Mouse (Mus musculus) right cerebral cortex, postnatal 10 days (tissue): ENCODE data around the gene Ankrd34c.

Experiments
- DNase-seq, 2 experiments: peaks; one replicate each; pipeline ENCODE4 v3.0.0; 2021; ENCODE audit warnings: low spot score in 2 of 2

The Ankrd34c gene

DNA sequence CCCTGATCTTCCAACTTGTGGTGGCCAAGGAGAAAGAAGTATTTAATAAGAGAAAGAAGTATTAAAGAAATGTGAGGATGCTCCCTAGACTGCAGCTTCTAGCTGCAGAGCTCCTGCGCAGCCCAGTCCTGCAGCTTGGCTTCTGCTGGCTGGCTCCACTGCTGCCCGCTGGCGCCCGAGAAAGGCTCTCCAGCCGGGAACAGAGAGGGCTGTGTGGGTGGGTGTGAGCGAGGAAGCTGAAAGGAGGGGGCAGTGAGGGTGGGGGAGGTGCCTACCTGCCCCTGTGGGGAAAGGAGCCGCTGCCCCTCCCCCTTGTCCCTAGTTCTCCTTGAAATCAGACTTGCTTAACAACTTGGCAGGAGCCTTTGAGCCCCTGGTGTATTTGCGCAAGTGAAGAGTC lies at the start of gene Ankrd34c:
Gene Ankrd34c (minus strand): TSS at position 181 of the 400 bp plus-strand sequence.
- DNase-seq, result peak; percentile 57 to 61

DNA sequence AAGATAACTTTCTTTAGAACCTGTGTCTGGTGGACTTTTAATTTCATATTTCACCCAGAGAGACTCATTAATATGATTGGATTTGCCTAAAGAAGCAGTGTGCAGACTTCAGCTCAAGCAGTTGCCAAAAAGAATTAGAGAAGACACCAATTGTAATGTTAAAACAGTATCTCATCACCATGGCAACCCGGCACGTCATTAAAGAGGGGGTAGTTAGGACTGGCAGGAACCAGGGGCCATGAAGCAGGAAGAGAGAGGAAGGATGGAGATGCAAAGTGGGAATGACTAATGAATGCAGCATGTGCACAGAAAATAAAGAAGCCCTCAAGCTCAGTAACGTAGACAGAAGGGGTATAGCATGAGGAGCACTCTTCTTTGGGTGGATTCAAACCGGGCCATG lies 49.3 kb upstream of the Ankrd34c start:
- DNase-seq, result peak; percentile 58 to 75

DNA sequence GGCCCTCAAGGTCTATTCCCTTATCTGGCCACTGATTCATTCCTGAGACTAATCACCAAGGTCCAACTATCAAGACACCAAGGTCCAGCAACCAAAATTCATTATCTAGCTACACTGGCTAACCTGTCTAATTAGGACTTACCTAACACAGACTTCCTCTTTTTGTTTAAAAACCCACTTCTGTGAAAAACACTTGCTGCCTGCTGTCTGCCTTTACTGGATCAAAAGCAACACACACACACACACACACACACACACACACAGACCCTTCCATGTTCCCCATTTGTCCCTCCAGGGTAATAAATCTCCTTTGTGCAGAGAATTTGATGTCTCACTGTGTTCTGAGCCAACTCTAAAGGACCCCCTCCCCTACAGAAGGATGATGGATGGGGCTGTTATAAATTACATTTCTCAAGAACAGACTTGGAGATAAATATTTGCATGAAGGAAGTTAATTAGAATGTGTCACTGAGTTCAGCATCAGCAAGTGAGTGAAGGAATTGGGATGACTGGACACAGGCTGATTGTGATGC lies 43.2 kb upstream of the Ankrd34c start:
- DNase-seq, result no peak

DNA sequence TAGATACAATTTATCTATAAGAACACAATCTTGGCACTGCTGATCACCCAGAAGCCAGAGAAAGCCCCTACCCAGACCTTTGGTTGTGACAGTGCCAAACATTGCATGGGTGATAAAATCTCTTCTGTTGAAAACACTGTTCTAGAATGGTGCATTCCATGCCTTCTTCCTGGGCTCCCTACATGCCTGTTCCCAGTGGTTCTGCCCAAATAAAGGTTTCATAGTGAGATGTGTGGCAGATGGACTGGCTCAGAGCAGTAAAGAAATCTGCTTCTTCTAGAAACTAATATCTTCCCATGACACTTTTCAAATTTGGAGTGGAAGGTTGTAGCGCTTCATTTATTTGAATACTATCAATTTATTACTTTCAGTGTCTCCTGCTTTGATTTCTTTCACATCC lies 41.0 kb upstream of the Ankrd34c start:
- no peak for DNase-seq

DNA sequence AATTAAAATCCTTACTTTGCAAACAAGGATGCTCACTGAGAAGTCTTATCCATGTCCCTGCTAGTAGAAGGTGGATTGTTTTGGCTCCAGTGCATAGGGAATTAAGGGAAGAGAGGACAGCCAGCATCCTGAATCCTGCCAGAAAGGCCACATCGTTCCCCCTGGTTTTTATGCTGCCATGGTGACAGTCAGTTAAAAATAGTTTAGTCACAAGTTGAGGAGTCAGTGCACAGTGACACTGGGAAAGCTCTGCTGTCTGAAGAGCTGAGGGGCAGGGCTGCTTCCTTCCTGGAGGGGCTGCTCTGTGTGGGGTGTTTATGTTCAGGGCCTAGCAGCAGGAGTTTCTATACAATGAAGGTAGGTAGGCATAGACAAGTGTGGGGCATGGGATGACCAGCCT lies 32.9 kb upstream of the Ankrd34c start:
- peak in 1 of 2 experiments; percentile 38 for DNase-seq

DNA sequence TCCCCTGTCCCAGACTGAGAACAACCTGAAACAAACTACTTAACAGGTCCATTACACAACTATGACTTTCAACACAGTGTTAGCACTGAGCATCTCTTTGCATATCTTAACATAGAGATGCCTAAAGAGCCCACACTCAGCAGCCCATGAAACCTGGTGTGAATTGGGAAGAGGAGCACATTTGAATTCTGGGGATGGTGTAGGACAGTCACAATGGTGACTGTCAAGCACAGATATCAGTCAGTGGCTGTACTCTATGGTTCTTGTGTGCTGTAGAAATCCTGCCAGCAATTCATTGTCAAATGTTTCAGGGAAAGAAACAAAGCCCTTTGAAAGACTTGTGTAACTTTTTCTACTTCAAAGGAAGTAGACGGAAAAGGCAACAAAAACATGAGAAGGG lies 23.7 kb upstream of the Ankrd34c start:
- DNase-seq, result no peak

DNA sequence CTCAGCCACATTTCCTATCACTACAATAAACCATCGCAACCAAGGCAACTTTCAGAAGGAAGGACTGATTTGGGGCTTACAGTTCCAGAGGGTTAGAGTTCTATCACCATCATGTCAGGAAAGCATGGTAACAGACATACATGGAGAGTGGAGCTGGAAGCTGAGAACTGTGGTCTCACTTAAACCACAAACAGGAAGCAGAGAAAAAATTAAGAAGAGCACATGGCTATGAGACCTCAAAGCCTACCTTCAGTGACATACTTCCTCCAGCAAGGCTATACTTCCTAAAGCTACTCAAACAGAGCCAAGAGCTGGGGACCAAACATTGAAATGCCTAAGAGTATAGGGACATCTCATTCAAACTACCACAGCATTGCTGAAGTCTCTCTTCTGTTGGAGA lies 20.3 kb upstream of the Ankrd34c start:
- DNase-seq, result no peak

DNA sequence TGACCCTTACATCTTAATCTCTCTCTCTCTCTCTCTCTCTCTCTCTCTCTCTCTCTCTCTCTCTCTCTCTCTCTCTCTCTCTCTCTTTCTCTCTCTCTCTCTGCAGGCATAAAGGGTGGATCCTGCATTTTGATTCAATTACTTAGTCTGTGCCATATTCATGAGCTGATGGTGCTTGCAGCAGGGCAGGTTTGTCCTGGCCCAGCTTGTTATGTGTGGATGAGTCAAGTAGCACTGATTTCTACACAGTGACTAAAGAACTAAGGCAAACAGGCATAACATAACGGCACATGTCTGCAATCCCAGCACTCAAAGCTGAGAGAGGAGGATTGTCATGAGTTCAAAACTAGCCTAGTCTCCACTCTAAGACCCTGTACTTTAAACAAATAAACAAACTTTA lies 19.9 kb upstream of the Ankrd34c start:
- peak in 1 of 2 experiments; percentile 47 for DNase-seq

DNA sequence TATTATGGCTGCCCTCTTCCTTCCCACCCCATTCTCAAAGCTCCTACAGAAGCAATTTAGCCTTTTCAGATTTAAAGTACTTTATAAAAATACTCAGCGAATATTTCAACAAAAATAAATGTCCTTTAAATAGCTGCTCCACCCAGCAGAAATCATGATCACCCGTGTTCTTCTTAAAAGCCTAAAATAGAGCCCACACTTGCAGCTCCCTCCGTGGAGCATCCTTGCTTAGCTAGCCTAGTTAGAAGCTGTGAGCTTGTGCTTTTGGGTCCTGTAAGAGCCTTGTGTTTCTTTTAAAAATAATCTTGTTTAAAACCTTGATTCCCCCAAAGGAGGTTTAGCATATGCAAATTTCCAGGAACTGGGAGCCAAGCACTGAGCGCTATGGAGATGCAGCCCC lies 19.3 kb upstream of the Ankrd34c start:
- peak; percentile 46 to 80 for DNase-seq

DNA sequence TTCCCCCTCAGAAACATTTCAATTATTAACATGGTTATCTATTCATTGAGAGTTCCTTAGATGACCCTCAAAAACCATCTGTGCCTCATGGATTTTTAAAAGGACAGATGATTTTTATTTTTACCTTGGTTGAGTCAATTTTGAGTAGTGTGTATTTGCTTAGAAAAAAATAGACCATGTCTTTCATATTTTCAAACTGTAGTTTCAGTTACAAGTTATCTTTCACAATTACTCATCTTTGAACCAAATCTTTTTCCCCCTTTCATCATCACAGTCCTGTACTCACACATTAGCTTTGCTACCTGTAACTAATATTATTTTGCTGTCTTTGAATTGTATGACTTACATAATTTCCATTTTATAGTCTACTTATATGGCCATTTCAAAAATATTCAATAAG lies 1.8 kb upstream of the Ankrd34c start:
- DNase-seq, result no peak

DNA sequence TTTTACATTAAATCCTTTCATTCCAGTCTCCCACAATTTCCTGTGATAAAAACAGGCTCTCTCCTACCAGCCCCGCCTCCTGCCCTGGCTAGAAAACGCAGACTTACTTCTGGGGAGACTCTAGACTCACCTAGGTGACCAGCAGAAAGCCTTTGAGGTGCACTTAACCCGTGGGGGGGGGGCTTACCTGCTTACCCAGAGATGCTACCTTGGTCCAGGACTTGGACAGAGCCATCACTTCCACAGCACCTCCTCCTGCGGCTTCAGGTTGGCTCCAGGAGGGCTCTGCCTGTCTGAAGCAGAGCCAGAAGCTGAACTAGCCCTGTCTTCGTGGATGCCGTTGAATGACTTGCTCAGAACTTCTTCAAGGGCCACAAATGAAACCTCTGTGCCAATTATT lies 387 bp downstream of the Ankrd34c start:
- peak in 1 of 2 experiments; percentile 23 for DNase-seq

DNA sequence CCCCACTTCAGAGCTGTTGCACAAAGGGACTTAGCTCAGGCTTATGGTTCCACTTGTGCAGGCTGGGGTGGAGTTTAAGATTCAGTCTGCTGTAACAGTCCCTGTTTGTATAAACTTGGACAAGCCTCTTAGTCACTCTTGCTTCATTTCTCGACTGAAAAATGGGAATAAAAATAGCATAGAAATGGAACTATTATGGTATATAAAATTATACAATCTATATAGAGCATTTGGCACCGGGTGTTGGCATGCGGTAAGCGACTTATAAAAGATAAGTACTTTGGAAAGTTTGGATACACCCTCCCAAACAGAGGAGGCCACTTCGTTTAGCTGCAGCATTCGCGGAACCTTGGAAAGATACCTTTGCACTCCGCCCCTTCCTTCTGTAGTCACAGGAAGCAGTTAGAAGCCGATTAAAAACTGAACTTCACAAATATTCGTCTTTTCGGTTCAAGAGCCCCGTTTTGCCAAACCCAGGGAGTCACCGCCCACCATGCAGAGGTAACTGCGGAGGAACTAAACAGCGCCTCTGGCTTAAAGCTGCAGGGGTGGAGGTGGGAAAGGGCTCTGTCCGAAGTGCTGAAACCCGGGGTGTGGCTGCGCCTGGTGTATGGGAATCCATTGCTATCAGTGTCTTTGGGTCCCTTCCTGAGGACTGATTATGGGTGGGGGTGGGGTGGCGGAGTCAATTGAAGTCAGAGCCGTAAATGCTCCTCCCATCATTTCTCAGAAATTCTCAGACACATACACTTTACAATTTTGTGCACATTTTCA lies 1.2 kb downstream of the Ankrd34c start:
- peak; percentile 33 to 46 for DNase-seq

DNA sequence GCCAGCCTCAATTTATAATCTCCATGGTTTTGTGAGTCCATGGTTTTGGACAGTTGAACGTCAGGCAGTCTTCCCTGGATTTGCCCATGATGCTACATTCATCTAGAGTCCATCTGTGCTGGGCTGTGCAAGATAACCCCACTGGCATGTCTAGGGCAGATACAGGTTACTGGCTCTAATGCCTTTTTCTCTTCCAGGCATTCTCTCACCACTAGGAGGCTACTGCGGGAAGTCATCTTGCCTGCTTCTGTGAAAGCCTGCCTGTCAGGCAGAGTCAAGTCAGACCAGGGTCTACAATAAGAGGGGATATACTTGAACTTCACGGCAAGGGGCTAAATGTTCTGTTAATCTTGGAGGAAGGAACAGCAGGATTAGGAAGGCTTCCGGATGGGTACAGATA lies 31.4 kb downstream of the Ankrd34c start:
- DNase-seq, result no peak

DNA sequence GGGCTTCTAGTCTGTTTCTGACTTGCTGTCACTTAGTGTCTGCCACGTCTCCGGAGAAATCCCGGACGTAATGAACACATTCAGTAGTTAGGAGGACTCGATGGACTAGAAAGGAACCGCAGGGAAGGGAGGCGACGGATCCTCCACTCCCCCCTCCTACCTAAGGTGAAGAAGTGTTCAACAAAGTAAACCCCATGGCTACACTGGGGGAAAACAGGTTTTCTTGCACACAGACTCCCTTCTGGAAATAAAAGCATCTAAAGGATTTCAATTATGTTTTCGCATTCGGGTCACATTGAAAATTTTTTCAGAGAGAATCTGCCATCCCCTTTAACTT lies 33.1 kb downstream of the Ankrd34c start:
- no peak for DNase-seq

DNA sequence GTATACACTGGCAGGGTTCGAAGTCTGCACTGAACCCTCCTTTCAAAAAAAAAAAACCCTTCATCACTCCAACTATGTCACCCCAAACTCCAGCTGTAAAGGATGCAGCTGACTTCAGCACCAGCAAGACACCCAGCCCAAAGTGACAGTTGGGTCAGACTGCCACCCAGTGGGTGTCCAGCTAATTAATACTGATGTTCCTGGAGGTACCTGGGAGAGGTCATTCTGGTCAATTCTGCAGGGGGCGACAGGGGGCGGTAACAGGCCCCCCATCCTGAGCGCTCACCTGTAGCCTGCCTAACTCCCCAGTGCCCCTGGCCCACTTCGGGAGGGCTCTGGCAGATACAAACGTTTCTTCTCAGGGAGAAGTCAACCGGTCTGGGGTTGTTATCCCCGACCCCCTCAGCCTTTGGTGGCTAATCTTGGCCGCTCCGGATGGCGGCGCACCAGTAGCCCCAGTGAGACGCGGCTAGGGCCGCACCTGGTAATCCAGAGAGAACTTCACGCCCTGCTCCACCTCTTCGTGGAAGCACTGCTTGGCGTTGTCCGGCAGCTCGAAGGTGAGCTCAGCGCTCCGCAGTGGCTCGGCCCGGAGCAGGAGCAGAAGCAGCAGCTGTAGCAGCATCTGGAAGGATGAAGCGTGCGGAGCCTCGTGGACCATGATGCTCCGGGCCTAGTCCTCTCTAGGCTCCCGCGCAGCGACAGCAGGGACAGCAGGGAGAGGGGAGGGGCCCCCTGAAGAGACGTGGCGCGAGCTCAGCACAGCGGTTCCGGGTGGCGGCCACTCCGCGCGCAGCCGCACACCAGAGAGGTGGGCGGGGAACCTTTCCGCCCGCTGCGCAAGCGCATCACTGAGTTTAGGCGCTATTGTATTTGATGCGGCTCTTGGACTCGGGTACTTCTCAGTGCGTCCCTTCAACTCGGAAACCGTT lies 33.7 kb downstream of the Ankrd34c start, which contains the start of gene Tmed3:
Gene Tmed3 (minus strand): TSS at position 804 of the 932 bp plus-strand sequence.
- DNase-seq, result peak; percentile 95 to 96

DNA sequence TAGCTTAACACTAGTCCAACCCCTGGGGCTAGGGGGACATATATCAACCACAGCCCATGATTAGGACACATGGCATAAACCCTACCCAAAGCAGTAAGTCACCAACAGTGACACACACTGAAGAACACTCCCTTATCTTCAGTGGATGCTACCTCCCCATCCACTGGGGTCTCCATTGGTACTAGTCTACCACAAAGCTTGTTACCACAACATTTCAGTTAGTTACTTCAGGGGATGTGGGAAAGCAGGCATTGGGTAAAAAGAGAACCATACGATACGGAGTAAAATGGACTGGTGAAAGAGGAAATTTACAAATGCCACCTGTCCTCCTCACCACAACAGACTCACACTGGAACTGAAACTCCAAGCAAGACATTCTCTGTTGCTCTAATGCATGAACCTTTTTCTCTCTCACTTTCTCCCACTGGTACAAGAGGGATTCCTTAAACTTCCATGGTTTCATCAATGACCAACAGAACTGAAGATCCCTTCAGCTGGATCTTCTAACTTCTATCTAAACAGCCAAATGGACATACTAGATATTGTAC lies 37.3 kb downstream of the Ankrd34c start:
- no peak for DNase-seq

DNA sequence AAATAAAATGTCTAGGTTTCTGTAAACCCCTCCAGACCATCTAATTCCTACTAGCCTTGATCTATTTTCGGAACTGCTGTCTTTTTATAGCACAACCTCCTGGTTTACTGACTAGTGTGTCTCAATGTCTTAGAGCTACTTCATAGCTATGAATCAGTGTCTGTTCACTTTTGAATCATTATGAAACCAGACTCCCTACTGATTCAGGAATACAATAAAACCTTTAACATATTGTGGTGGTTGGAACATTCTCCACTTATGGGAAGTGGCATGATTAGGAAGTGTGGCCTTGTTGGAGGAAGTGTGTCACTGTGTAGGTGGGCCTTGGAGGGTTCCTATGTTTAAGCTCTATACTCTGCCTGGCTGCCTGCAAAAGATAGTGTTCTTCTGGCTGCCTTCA lies 43.1 kb downstream of the Ankrd34c start:
- no peak for DNase-seq

DNA sequence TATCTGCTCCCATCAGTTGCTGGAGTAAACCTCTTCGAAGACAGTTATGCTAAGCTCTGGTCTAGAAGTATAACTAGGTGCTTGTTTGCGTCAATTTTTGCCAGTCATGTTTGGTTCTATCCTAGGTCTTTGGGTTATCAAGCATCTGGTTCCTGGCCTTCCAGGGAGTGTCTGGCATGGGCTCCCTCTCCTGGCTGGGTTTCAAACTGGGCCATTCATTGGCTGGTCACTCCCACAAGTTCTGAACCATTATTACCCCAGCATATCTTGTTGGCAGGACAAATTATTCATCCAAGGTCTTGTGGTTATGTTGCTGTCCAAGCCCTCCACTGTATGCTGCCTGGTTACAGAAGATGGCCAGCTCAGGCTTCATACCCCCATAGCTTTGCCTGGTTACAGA lies 44.6 kb downstream of the Ankrd34c start:
- DNase-seq, result no peak

DNA sequence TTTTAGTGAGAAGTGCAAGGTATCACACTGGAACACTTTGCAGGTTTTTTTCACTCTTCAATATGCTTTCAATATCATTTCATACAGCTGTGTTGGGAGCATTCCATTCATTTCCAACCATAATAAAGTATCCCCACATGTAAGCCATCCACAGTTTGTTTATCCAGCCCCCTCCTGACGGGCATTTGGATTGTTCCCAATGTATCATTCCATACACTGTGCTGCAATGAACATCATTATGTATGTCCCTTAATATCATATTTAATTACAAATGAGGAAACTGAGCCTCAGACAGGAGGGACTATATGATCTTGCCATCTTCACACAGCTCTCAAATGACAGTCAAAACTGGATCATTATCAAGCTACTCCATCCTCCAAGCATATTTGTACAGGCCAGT lies 49.1 kb downstream of the Ankrd34c start:
- DNase-seq, result no peak

DNA sequence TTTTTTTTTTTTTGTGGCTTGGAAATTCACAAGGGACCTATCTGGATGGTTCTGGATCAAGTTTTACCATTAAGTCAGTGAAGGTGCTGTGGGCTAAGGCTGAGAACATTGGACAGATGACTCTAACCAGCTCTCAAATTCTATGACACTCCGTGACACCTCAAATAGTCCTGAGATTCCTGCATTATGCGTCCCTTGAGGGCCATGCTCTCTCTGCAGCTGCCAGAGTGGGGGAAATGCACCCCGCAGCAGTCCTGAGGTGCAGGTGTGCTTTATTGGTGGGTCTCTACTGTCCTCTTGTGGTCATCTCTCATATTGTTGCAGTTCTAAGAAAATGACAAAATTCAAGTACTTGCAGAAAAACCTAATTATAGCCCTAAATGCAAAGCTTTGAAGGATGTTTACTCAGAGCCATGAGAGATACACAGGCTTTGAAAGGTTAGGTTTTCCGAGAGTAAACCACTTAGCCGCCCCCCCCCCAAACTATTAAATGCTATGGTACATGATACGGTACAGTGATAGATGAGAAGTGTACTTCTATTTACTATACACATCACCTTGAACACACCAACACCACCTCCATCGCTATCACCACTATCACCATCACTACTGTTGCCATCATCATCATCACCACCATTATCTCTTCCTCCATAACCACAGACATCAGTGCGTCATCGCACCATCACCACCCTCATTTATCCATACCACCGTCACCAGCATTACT lies 50.6 kb downstream of the Ankrd34c start:
- DNase-seq, result peak in 1 of 2 experiments; percentile 39

DNA sequence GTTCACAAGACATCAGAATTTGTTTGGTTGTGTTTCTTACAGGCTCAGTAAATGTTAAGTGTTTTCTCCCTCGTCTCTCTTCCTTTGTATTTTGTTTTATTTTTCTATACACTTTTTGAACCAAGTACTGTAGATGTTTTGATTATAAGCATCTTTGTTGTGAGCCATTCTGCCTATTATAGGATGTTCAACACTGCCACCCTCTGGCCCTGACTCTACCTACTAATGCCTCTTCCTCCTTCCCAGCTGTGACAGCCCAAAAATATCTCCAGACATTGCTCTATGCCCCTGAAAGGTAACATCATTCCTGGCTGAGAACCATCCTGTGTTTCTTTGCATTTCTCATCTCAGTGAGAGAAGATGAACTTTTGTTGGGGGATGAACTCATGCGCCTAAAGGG lies 52.0 kb downstream of the Ankrd34c start:
- no peak for DNase-seq

DNA sequence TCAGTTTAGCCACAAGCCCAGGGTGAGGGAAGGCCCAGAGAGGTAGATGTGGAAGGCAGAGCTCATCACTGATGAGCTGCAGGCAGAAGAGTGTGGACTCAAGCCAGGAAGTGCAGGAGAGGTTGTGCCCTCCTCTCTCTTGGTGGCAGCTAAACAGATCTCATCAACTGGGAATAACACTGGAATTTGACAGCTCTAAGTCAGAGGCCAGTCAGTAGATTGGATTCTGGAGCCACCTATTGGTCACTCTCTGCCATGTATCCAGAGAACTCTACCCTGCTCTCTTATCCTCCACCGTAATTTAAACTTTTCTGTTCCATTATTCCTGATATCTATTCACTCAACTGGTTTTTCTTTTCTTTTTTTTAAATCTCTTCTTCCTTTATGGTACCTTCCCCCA lies 59.3 kb downstream of the Ankrd34c start:
- no peak for DNase-seq
